Mouse (Mus musculus): ENCODE results near the gene Accsl. TPM values are rescaled to one million over a fixed set of nuclear protein-coding genes. Genes with fewer than 3 reads are reported as not detected.

Accsl gene
- total and polyA plus RNA-seq, 3 experiments: 0.30 to 0.63 TPM; not detected in 1

- peaks cover 50 to 80% of the 10 kb centered on the region in 2 experiments for H3K36me3 ChIP-seq (replicated peaks in 1 of 2; ENCODE audit: control insufficient read depth in 1 of 2, insufficient read depth in 1 of 2, low read length in 1 of 2)
- no peak overlapping the region for H3K9ac ChIP-seq (ENCODE audit: insufficient read depth, low read depth)
- no peaks in the 10 kb centered on the region for H3K27me3 ChIP-seq (replicated peaks)
- H3K4me1 ChIP-seq (ENCODE audit: control insufficient read depth in 1 of 2, insufficient read depth in 2 of 2): peaks cover 4 to 49% of the 10 kb centered on the region in 2 experiments; a peak in 3 of 4 replicates
- no peak for DNase-seq (ENCODE audit: extremely low read depth)
- dilution Hi-C loops (cut with MboI; ENCODE audit: extremely low pct_ligation_motif_present, extremely low pct_unique_long_range_greater_than_20kb, low sequenced_read_pairs) (no loop called here), in situ Hi-C loops (cut with MboI; ENCODE audit: low pct_ligation_motif_present, low pct_unique_long_range_greater_than_20kb, low sequenced_read_pairs) (loop anchor here (10.0 kb wide), 1 partner anchor 333 kb away; no protein-coding TSS in a partner anchor)
- no peak overlapping the region for H3K4me2 ChIP-seq (ENCODE audit: insufficient read depth, low read depth, poor library complexity, severe bottlenecking)
- H3K9me3 ChIP-seq (replicated peaks; ENCODE audit: low read length): no peaks in the 10 kb centered on the region
- H3K79me2 ChIP-seq (replicated peaks; ENCODE audit: control insufficient read depth, extremely low read depth, insufficient read depth, poor library complexity, severe bottlenecking): no peaks in the 10 kb centered on the region
- H3K4me3 ChIP-seq (replicated peaks in 1 of 3; ENCODE audit: low read depth in 2 of 3, low read length in 2 of 3, poor library complexity in 1 of 3): no peak overlapping the region
- TF ChIP-seq ZMIZ1 (IDR thresholded peaks at IDR 0.05; ENCODE audit: low read depth, low read length) (no peak), SIN3A (IDR thresholded peaks at IDR 0.05; ENCODE audit: low read length) (no peak), PAX5 (IDR thresholded peaks at IDR 0.05; ENCODE audit: low read length) (no peak), ZC3H11A (IDR thresholded peaks at IDR 0.05; ENCODE audit: low read depth, low read length) (no peak), IRF4 (IDR thresholded peaks at IDR 0.05; ENCODE audit: low read depth, low read length) (no peak), POLR2AphosphoS2 (IDR thresholded peaks at IDR 0.05; ENCODE audit: low read depth, low read length) (no peak)
- no peak overlapping the region for H3K27ac ChIP-seq (ENCODE audit: insufficient read depth, low read depth)
Measured at GRCm38 (mm10) chr2:93807440-93807839, 61.5 kb downstream of the Accsl start.

- Histone ChIP-seq H3K4me1 (ENCODE audit: control insufficient read depth in 1 of 2, insufficient read depth in 2 of 2) (peaks cover 10 to 56% of the 10 kb centered on the region in 2 experiments), H3K9ac (ENCODE audit: insufficient read depth, low read depth) (no peak overlapping the region), H3K36me3 (replicated peaks in 1 of 2; ENCODE audit: control insufficient read depth in 1 of 2, insufficient read depth in 1 of 2, low read length in 1 of 2) (peaks cover 48 to 79% of the 10 kb centered on the region in 2 experiments), H3K9me3 (replicated peaks; ENCODE audit: low read length) (no peaks in the 10 kb centered on the region), H3K4me3 (replicated peaks in 1 of 3; ENCODE audit: low read depth in 2 of 3, low read length in 2 of 3, poor library complexity in 1 of 3) (no peak overlapping the region), H3K79me2 (replicated peaks; ENCODE audit: control insufficient read depth, extremely low read depth, insufficient read depth, poor library complexity, severe bottlenecking) (no peaks in the 10 kb centered on the region), H3K27ac (ENCODE audit: insufficient read depth, low read depth) (no peak overlapping the region), H3K4me2 (ENCODE audit: insufficient read depth, low read depth, poor library complexity, severe bottlenecking) (no peak overlapping the region), H3K27me3 (replicated peaks) (no peaks in the 10 kb centered on the region)
- TF ChIP-seq CTCF (conservative IDR thresholded peaks at IDR 0.05 in 1 of 2, IDR thresholded peaks at IDR 0.05 in 1 of 2; ENCODE audit: low read depth in 2 of 2, low read length in 2 of 2) (peak in 1 of 2 experiments; percentile 33; a peak in 2 of 4 replicates), ZKSCAN1 (IDR thresholded peaks at IDR 0.05; ENCODE audit: borderline replicate concordance, low read depth, low read length) (no peak), ZMIZ1 (IDR thresholded peaks at IDR 0.05; ENCODE audit: low read depth, low read length) (no peak), GABPA (IDR thresholded peaks at IDR 0.05; ENCODE audit: insufficient replicate concordance, low read depth, low read length) (no peak)
- dilution Hi-C loops (cut with MboI; ENCODE audit: extremely low pct_ligation_motif_present, extremely low pct_unique_long_range_greater_than_20kb, low sequenced_read_pairs) (no loop called here), in situ Hi-C loops (cut with MboI; ENCODE audit: low pct_ligation_motif_present, low pct_unique_long_range_greater_than_20kb, low sequenced_read_pairs) (loop anchor here (10.0 kb wide), 1 partner anchor 332 kb away; no protein-coding TSS in a partner anchor)
- peak; percentile 20 for DNase-seq (ENCODE audit: extremely low read depth)
Measured at GRCm38 (mm10) chr2:93806487-93807201, 62.3 kb downstream of the Accsl start.

- Histone ChIP-seq H3K4me1 (ENCODE audit: control insufficient read depth in 1 of 2, insufficient read depth in 2 of 2) (peaks cover 15 to 68% of the 10 kb centered on the region in 2 experiments), H3K79me2 (replicated peaks; ENCODE audit: control insufficient read depth, extremely low read depth, insufficient read depth, poor library complexity, severe bottlenecking) (no peaks in the 10 kb centered on the region), H3K9ac (ENCODE audit: insufficient read depth, low read depth) (no peak overlapping the region), H3K27ac (ENCODE audit: insufficient read depth, low read depth) (no peak overlapping the region), H3K36me3 (replicated peaks in 1 of 2; ENCODE audit: control insufficient read depth in 1 of 2, insufficient read depth in 1 of 2, low read length in 1 of 2) (peaks cover 40 to 70% of the 10 kb centered on the region in 2 experiments), H3K4me2 (ENCODE audit: insufficient read depth, low read depth, poor library complexity, severe bottlenecking) (no peak overlapping the region), H3K9me3 (replicated peaks; ENCODE audit: low read length) (no peaks in the 10 kb centered on the region), H3K27me3 (replicated peaks) (no peaks in the 10 kb centered on the region), H3K4me3 (replicated peaks in 1 of 3; ENCODE audit: low read depth in 2 of 3, low read length in 2 of 3, poor library complexity in 1 of 3) (no peak overlapping the region)
- no peak for DNase-seq (ENCODE audit: extremely low read depth)
- in situ Hi-C loops (cut with MboI; ENCODE audit: low pct_ligation_motif_present, low pct_unique_long_range_greater_than_20kb, low sequenced_read_pairs): loop anchor here (10.0 kb wide), 1 partner anchor 331 kb away; no protein-coding TSS in a partner anchor
- TF ChIP-seq MAFK (IDR thresholded peaks at IDR 0.05; ENCODE audit: insufficient replicate concordance, low read length) (no peak), BHLHE40 (IDR thresholded peaks at IDR 0.05; ENCODE audit: low read depth, low read length) (no peak), MAZ (IDR thresholded peaks at IDR 0.05; ENCODE audit: low read depth, low read length) (no peak), JUN (IDR thresholded peaks at IDR 0.05; ENCODE audit: insufficient read depth, low read depth, low read length) (no peak)
- dilution Hi-C loops (cut with MboI; ENCODE audit: extremely low pct_ligation_motif_present, extremely low pct_unique_long_range_greater_than_20kb, low sequenced_read_pairs): no loop called here
Measured at GRCm38 (mm10) chr2:93805523-93805922, 63.4 kb downstream of the Accsl start.
